Mouse (Mus musculus) liver, embryonic 14.5 days (tissue): ENCODE data around the gene Tdrd12.
"Not testable (repeated sequence)": the region's sequence is repeated elsewhere in the genome, so short reads cannot be mapped to it uniquely, and the experiment has no call there.

Experiments
- CTCF ChIP-seq: IDR thresholded peaks from 2 replicates; pipeline ENCODE4 v1.5.1; 2016; ENCODE audit warnings: antibody characterized with exemption, low read depth, control low read depth
- EP300 ChIP-seq: IDR thresholded peaks from 2 replicates; pipeline ENCODE4 v1.6.1; 2016; ENCODE audit warnings: antibody characterized with exemption, low read depth

- not testable (repeated sequence) for TF ChIP-seq CTCF, EP300
Measured at GRCm38 (mm10) chr7:35564872-35565271, 27.3 kb upstream of the Tdrd12 start.
